Mouse (Mus musculus): ENCODE data around the gene B230217C12Rik. TPM values are rescaled to one million over a fixed set of nuclear protein-coding genes. Genes with fewer than 3 reads are reported as not detected.

The B230217C12Rik gene
- polyA plus RNA-seq, 1 experiment: 4.9 TPM

DNA sequence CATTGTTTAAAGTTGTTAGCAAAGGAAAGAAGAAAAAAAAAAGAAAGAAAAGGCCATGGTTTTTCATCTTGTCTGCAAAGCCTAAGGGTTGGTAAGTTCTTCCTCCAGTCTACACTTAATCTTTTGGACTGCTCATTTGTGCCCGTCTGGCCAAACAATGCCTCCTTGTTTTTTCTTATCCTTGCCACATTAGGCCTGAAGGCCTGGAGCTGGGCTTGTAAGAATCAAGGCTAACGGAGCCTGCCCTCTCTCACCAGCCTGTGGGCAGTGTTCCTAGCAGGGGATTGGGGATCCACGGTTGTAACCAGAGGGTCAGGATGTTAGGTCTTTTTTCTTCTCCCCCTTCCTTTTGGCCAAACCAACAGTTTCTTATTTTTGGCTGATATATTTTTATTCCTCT is 29.6 kb upstream of the B230217C12Rik start:
- H3K36me3 ChIP-seq (ENCODE audit: control insufficient read depth, insufficient read depth): peaks cover 91% of the 10 kb centered on the region
- TF ChIP-seq MYOD1 (IDR thresholded peaks at IDR 0.05; ENCODE audit: control insufficient read depth, insufficient read length, low read depth) (no peak), CTCF (IDR thresholded peaks at IDR 0.05; ENCODE audit: control insufficient read depth, insufficient read depth, insufficient read length) (no peak), MYOG (IDR thresholded peaks at IDR 0.05; ENCODE audit: control insufficient read depth, extremely low read depth, insufficient read length) (no peak)
- H3ac ChIP-seq (ENCODE audit: control insufficient read depth, insufficient read length, low read depth): no peak overlapping the region
- H3K79me2 ChIP-seq (ENCODE audit: control insufficient read depth, insufficient read depth): peaks cover 100% of the 10 kb centered on the region
- H3K4me3 ChIP-seq (ENCODE audit: insufficient read depth, poor library complexity, severe bottlenecking): no peak overlapping the region
- H3K79me3 ChIP-seq (ENCODE audit: low read depth): peaks cover 88% of the 10 kb centered on the region
- no peaks in the 10 kb centered on the region for H3K27me3 ChIP-seq (ENCODE audit: control insufficient read depth, insufficient read depth, insufficient read length)

- peaks cover 100% of the 10 kb centered on the region for H3K79me2 ChIP-seq (ENCODE audit: control insufficient read depth, insufficient read depth)
- H3K79me3 ChIP-seq (ENCODE audit: low read depth): peaks cover 86% of the 10 kb centered on the region
- no peak overlapping the region for H3ac ChIP-seq (ENCODE audit: control insufficient read depth, insufficient read length, low read depth)
- H3K36me3 ChIP-seq (ENCODE audit: control insufficient read depth, insufficient read depth): peaks cover 97% of the 10 kb centered on the region
- H3K4me3 ChIP-seq (ENCODE audit: insufficient read depth, poor library complexity, severe bottlenecking): no peak overlapping the region
- no peak for TF ChIP-seq FOSL1 (IDR thresholded peaks at IDR 0.05; ENCODE audit: insufficient read depth, low read length, poor library complexity, severe bottlenecking)
- TF ChIP-seq MYOG (IDR thresholded peaks at IDR 0.05; ENCODE audit: control insufficient read depth, extremely low read depth, insufficient read length): no peak
- no peak for TF ChIP-seq CTCF (IDR thresholded peaks at IDR 0.05; ENCODE audit: control insufficient read depth, insufficient read depth, insufficient read length)
- TF ChIP-seq USF1 (IDR thresholded peaks at IDR 0.05; ENCODE audit: low read depth): no peak
- no peak for TF ChIP-seq MYOD1 (IDR thresholded peaks at IDR 0.05; ENCODE audit: control insufficient read depth, insufficient read length, low read depth)
- H3K27me3 ChIP-seq (ENCODE audit: control insufficient read depth, insufficient read depth, insufficient read length): no peaks in the 10 kb centered on the region
Measured at GRCm38 (mm10) chr11:97811569-97812362, 28.8 kb upstream of the B230217C12Rik start.

GRCm38 (mm10) chr11:97812491-97812921 is 28.1 kb upstream of the B230217C12Rik start:
- Histone ChIP-seq H3K79me3 (ENCODE audit: low read depth) (peaks cover 90% of the 10 kb centered on the region), H3K36me3 (ENCODE audit: control insufficient read depth, insufficient read depth) (peaks cover 97% of the 10 kb centered on the region), H3ac (ENCODE audit: control insufficient read depth, insufficient read length, low read depth) (no peak overlapping the region), H3K27me3 (ENCODE audit: control insufficient read depth, insufficient read depth, insufficient read length) (no peaks in the 10 kb centered on the region), H3K79me2 (ENCODE audit: control insufficient read depth, insufficient read depth) (peaks cover 100% of the 10 kb centered on the region), H3K4me3 (ENCODE audit: insufficient read depth, poor library complexity, severe bottlenecking) (no peak overlapping the region)
- no peak for TF ChIP-seq FOSL1 (IDR thresholded peaks at IDR 0.05; ENCODE audit: insufficient read depth, low read length, poor library complexity, severe bottlenecking)
- no peak for TF ChIP-seq CTCF (IDR thresholded peaks at IDR 0.05; ENCODE audit: control insufficient read depth, insufficient read depth, insufficient read length)

GRCm38 (mm10) chr11:97813085-97813484 is 27.5 kb upstream of the B230217C12Rik start:
- no peak overlapping the region for H3ac ChIP-seq (ENCODE audit: control insufficient read depth, insufficient read length, low read depth)
- H3K4me3 ChIP-seq (ENCODE audit: insufficient read depth, poor library complexity, severe bottlenecking): no peak overlapping the region
- peaks cover 100% of the 10 kb centered on the region for H3K79me2 ChIP-seq (ENCODE audit: control insufficient read depth, insufficient read depth)
- H3K36me3 ChIP-seq (ENCODE audit: control insufficient read depth, insufficient read depth): peaks cover 100% of the 10 kb centered on the region
- TF ChIP-seq USF1 (IDR thresholded peaks at IDR 0.05; ENCODE audit: low read depth) (no peak), MYOD1 (IDR thresholded peaks at IDR 0.05; ENCODE audit: control insufficient read depth, insufficient read length, low read depth) (no peak), MAX (IDR thresholded peaks at IDR 0.05) (no peak), CTCF (IDR thresholded peaks at IDR 0.05; ENCODE audit: control insufficient read depth, insufficient read depth, insufficient read length) (no peak), MYOG (IDR thresholded peaks at IDR 0.05; ENCODE audit: control insufficient read depth, extremely low read depth, insufficient read length) (no peak), FOSL1 (IDR thresholded peaks at IDR 0.05; ENCODE audit: insufficient read depth, low read length, poor library complexity, severe bottlenecking) (no peak), CEBPB (IDR thresholded peaks at IDR 0.05; ENCODE audit: low read depth) (no peak)
- H3K27me3 ChIP-seq (ENCODE audit: control insufficient read depth, insufficient read depth, insufficient read length): no peaks in the 10 kb centered on the region
- H3K79me3 ChIP-seq (ENCODE audit: low read depth): peaks cover 95% of the 10 kb centered on the region

DNA sequence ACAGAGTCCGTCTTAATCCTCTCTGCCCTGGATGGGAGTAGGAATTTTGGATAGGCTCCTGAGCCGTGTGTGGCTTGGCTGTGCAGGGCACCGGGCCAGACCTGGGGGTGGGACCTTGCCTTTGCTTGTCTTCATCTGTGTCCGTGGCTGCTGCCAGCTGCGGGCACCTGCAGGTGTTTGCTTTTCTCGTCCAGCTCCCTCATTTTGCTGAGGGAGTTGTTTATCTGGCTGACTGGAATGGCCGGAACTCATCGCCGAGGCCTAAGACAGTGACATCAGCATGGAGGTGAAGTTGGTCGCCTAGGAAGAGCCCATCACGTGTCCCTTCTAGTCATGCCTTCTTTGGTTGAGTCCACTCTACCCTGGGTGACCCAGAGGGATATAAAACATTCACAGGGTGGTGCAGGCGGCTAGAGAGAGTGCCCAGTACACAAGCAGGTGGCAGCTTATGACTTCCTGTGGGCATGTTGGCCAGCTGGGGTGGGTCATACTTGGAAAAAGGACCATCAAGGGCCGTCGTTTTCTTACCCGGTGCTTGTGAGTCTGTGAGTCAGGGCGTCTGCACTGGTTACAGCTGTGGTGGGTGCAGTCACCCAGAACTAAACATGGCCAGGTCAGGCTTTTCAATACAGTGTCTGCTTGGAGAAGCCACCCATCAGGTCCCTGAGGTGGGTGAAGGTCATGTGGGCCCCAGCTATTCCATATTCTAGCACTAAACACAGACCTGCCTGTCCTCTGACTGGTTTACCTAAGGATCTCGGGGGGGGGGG is 26.6 kb upstream of the B230217C12Rik start:
- TF ChIP-seq MAX (IDR thresholded peaks at IDR 0.05): no peak
- TF ChIP-seq MYOG (IDR thresholded peaks at IDR 0.05; ENCODE audit: control insufficient read depth, extremely low read depth, insufficient read length): no peak
- TF ChIP-seq USF1 (IDR thresholded peaks at IDR 0.05; ENCODE audit: low read depth): peak; percentile 73
- H3K36me3 ChIP-seq (ENCODE audit: control insufficient read depth, insufficient read depth): peaks cover 99% of the 10 kb centered on the region
- H3ac ChIP-seq (ENCODE audit: control insufficient read depth, insufficient read length, low read depth): no peak overlapping the region
- H3K27me3 ChIP-seq (ENCODE audit: control insufficient read depth, insufficient read depth, insufficient read length): no peaks in the 10 kb centered on the region
- peaks cover 100% of the 10 kb centered on the region for H3K79me2 ChIP-seq (ENCODE audit: control insufficient read depth, insufficient read depth)
- H3K4me3 ChIP-seq (ENCODE audit: insufficient read depth, poor library complexity, severe bottlenecking): no peak overlapping the region
- H3K79me3 ChIP-seq (ENCODE audit: low read depth): peaks cover 96% of the 10 kb centered on the region

- H3K36me3 ChIP-seq (ENCODE audit: control insufficient read depth, insufficient read depth): peaks cover 99% of the 10 kb centered on the region
- H3K4me3 ChIP-seq (ENCODE audit: insufficient read depth, poor library complexity, severe bottlenecking): no peak overlapping the region
- TF ChIP-seq CTCF (IDR thresholded peaks at IDR 0.05; ENCODE audit: control insufficient read depth, insufficient read depth, insufficient read length): no peak
- no peak for TF ChIP-seq USF1 (IDR thresholded peaks at IDR 0.05; ENCODE audit: low read depth)
- TF ChIP-seq MYOG (IDR thresholded peaks at IDR 0.05; ENCODE audit: control insufficient read depth, extremely low read depth, insufficient read length): no peak
- TF ChIP-seq FOSL1 (IDR thresholded peaks at IDR 0.05; ENCODE audit: insufficient read depth, low read length, poor library complexity, severe bottlenecking): no peak
- TF ChIP-seq MYOD1 (IDR thresholded peaks at IDR 0.05; ENCODE audit: control insufficient read depth, insufficient read length, low read depth): no peak
- no peak for TF ChIP-seq CEBPB (IDR thresholded peaks at IDR 0.05; ENCODE audit: low read depth)
- TF ChIP-seq MAX (IDR thresholded peaks at IDR 0.05): no peak
- H3K27me3 ChIP-seq (ENCODE audit: control insufficient read depth, insufficient read depth, insufficient read length): no peaks in the 10 kb centered on the region
- no peak overlapping the region for H3ac ChIP-seq (ENCODE audit: control insufficient read depth, insufficient read length, low read depth)
- H3K79me2 ChIP-seq (ENCODE audit: control insufficient read depth, insufficient read depth): peaks cover 100% of the 10 kb centered on the region
- H3K79me3 ChIP-seq (ENCODE audit: low read depth): peaks cover 93% of the 10 kb centered on the region
Measured at GRCm38 (mm10) chr11:97815736-97816135, 24.8 kb upstream of the B230217C12Rik start.
